Mouse (Mus musculus) limb, embryonic 10.5 days (tissue): ENCODE results near the gene Kcnma1. TPM values are rescaled to one million over a fixed set of nuclear protein-coding genes. Genes with fewer than 3 reads are reported as not detected.

Source experiments
- DNase-seq: peaks from one replicate; pipeline ENCODE4 v3.0.0-alpha.2; 2017; ENCODE audit warnings: low spot score
- H3K27ac ChIP-seq: fragments of 300-500 bp; sonication (generic); 2 replicates; pipeline ENCODE4 v1.5.1; 2016; ENCODE audit warnings: mild to moderate bottlenecking
- H3K27me3 ChIP-seq: fragments of 300-500 bp; sonication (generic); 2 replicates; pipeline ENCODE4 v1.6.1; 2016; ENCODE audit warnings: low read depth, mild to moderate bottlenecking; ENCODE audit not compliant: poor library complexity, severe bottlenecking
- H3K36me3 ChIP-seq: fragments of 300-500 bp; sonication (generic); 2 replicates; pipeline ENCODE4 v1.6.1; 2016; ENCODE audit warnings: mild to moderate bottlenecking, moderate library complexity
- H3K4me1 ChIP-seq: fragments of 300-500 bp; sonication (generic); 2 replicates; pipeline ENCODE4 v1.6.1; 2016
- H3K4me3 ChIP-seq: fragments of 300-500 bp; sonication (generic); 2 replicates; pipeline ENCODE4 v1.5.1; 2016; ENCODE audit warnings: mild to moderate bottlenecking, moderate library complexity
- H3K9me3 ChIP-seq: fragments of 300-500 bp; sonication (generic); replicated peaks from 2 replicates; pipeline ENCODE4 v1.6.1; 2016; ENCODE audit warnings: mild to moderate bottlenecking
- WGBS: fragments of 180-500 bp; shearing (Covaris S2); methylation state at CpG from one replicate; pipeline ENCODE4 v1.1.7; 2016; 5-methylcytosine and 5-hydroxymethylcytosine counted together
- polyA plus RNA-seq: library from polyadenylated mRNA; unstranded; fragments of >200 nt; fragmentation: Nextera tagmentation; extraction: Ambion mirVana; gene quantifications from 2 replicates; pipeline ENCODE4 v1.2.1, GENCODE M21; 2016

The Kcnma1 gene
- polyA plus RNA-seq, 1 experiment from 2014 or later: 0.86 TPM

DNA sequence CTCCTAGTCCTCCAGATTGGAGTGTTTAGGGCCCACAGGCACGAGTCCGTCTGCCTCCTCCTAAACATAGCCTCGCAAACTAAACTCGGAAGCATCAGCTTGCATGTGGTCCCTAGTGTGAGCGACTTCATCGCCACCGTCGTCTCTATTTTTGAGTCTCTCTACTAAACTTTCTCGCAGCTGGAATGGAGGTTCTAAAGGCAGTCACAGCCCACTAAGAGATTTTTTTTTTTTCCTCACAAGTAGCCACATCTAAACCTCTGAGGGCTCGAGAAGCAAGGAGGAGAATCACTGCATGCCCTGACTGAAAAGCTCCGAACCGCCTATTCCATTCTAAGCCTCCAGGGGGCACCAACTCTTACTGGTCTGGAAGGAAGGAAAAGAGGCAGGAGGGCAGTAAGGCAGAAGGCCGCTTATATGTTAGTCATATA, 223.0 kb downstream of the Kcnma1 start:
- H3K27ac ChIP-seq: no peak overlapping the region
- no peak overlapping the region for H3K4me3 ChIP-seq
- H3K9me3 ChIP-seq: no peaks in the 10 kb centered on the region
- H3K4me1 ChIP-seq: peaks cover 8% of the 10 kb centered on the region
- peak; percentile 65 for DNase-seq
- H3K36me3 ChIP-seq: no peaks in the 10 kb centered on the region
- no peaks in the 10 kb centered on the region for H3K27me3 ChIP-seq
- 52% methylated on average over 13 of the region's 13 CpGs for WGBS

DNA sequence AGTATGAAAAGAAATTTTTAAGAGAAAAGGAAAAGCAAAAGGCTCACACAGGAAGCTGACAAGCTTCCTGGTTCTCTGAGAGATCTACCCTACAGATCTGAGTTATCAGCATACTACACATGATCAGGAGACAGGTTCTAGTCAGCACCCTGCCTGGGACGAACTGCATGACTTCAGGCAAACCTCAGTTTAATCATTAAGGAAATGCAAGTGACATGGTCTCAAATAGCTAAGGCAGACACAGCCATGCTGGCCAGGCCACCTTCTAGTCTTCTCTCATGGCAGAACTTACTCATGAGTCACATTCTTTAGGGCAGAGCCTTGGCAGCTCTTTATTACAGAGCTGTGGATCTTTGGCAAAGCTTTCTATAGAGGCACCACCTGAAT, 227.6 kb downstream of the Kcnma1 start:
- Histone ChIP-seq H3K27me3 (no peaks in the 10 kb centered on the region), H3K36me3 (no peaks in the 10 kb centered on the region), H3K4me3 (no peak overlapping the region), H3K9me3 (no peaks in the 10 kb centered on the region), H3K27ac (no peak overlapping the region), H3K4me1 (peaks cover 10% of the 10 kb centered on the region)
- no peak for DNase-seq
- 52% methylated on average over 1 of the region's 1 CpGs for WGBS

DNA sequence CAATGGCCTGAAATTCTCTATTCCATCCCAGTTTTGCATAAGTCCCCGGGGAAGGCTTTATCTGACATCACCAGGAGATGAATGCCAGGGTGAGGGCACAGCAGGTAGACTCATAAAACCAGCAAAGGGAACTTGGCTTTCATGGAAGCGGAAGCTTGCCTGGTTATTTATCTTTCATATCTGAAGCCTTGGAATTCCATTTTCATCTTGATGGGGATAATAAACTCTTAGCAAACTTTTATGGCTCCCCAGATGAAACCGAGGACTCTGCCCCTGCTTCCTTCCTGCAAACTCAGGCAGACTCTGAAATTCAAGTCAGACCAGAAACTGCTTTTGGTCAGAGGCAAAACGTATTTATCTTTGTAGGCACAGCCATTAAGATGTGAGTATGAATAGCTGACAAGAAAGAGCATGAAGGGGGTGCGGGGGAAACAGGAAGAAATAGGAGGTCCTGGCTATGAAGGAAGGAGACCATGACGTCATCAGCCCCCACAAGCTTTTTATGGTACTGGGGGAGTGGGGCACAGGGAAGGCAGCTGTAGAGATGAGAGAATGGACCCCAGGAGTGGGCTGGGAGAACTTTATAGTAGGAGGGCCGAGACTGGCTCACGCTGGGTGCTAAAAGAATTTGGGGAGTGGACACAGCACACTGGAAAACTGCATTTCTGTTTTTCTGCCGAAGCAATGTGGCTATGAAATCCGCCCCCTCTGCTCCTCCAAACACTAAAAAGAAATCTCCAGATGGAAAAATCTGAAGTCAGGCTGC, 228.2 kb downstream of the Kcnma1 start:
- Histone ChIP-seq H3K4me3 (no peak overlapping the region), H3K27ac (no peak overlapping the region), H3K27me3 (no peaks in the 10 kb centered on the region), H3K9me3 (no peaks in the 10 kb centered on the region), H3K4me1 (peaks cover 10% of the 10 kb centered on the region), H3K36me3 (no peaks in the 10 kb centered on the region)
- no peak for DNase-seq
- WGBS: 69% methylated on average over 10 of the region's 10 CpGs

DNA sequence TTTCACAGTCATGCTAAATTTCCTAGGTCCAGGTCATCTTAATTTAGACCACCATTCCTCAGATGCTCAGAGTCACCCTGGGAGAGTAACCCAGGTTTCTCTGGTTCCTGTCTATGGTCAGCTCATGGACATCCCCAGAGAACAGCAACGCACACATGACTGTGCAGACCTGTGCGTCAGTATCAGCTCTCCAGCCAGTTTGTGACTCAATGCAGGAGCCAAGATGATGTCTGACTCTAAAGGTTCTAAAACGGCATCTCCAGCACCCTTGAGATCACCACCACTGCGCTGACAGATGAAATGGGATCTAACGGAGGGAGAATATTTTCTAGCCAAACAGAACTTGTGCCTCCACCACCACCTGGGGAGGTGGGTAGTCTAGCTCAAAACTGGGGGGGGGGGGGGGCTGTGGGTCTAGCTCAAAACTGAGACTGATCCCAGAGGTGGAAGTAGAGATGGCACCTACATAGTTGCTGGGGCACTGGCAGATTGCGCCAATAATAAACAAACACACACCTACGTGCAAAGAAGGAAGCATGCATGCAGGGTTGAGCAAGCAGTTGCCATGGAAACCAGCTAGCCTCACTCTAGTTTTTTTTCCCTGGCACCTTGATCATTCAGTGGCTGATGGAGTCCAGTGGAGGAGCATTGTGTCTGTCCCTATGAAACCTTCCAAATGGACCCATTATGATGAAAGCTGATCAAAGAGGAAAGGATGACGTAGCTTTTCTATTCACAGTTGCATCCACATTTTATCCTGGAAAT, 231.3 kb downstream of the Kcnma1 start:
- Histone ChIP-seq H3K9me3 (no peaks in the 10 kb centered on the region), H3K27me3 (no peaks in the 10 kb centered on the region), H3K4me3 (no peak overlapping the region), H3K36me3 (no peaks in the 10 kb centered on the region), H3K27ac (no peak overlapping the region), H3K4me1 (peaks cover 10% of the 10 kb centered on the region)
- no peak for DNase-seq
- 81% methylated on average over 8 of the region's 8 CpGs for WGBS

DNA sequence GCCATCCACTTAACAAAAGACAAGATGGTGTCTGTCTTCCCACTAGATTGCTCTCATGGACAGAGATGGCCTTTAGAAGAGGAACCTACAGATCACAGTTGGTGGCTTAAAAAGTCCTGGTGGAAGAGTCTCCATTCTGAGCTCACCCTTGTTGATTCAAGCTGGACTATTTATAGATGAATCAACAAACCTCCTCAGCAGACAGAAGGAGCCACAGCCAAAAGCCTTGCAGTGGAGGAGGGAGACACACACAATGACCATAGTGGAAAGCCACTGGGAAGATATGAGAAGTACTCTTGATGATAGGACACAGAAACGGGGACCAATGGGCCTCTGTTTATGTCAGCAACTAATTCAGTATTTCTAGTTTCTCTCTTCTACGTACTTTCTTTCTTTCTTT, 239.7 kb downstream of the Kcnma1 start:
- no peaks in the 10 kb centered on the region for H3K4me1 ChIP-seq
- no peak overlapping the region for H3K4me3 ChIP-seq
- H3K27me3 ChIP-seq: no peaks in the 10 kb centered on the region
- H3K9me3 ChIP-seq: no peaks in the 10 kb centered on the region
- no peak overlapping the region for H3K27ac ChIP-seq
- 88% methylated on average over 2 of the region's 2 CpGs for WGBS
- no peaks in the 10 kb centered on the region for H3K36me3 ChIP-seq
- no peak for DNase-seq

DNA sequence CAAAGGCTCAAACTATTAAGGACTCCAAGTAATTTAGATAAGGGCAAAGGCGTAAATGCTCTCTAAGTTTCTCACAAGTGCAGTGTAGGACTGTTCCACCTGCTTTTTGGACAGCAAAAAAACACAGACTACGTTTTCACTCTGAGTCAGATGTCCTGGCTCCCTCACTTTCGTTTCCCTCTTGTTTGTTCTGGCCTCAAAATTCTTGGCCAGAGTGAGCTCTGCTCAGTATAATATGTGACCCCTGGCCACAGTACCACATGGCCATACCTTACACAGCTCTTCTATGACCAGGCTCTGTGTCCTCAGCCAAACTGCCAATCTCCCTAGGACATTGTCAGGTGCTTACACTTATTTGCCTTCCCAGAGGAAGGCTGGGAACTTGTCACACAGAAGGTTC, 241.6 kb downstream of the Kcnma1 start:
- WGBS: 79% methylated on average over 3 of the region's 3 CpGs
- Histone ChIP-seq H3K36me3 (no peaks in the 10 kb centered on the region), H3K27me3 (no peaks in the 10 kb centered on the region), H3K27ac (no peak overlapping the region), H3K4me1 (no peaks in the 10 kb centered on the region), H3K9me3 (no peaks in the 10 kb centered on the region), H3K4me3 (no peak overlapping the region)
- DNase-seq: no peak

DNA sequence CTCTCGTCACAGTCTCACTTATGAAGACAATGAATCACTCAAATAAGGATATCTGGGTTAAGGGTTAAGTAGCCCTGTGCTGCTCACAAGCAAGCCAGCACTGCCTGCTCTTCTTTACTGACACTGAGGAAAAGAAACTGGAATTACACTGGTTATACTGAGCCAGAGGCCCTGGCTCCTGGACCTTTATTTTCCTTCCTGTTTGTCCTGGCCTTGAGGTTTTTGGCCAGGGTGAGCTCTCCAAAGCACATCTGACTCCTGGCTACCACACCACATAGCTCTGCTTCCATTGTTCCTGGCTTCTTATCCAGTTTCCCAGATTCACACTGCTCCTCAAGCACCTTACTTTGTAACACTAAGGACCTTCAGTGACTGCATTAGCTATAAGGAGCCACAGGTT, 242.5 kb downstream of the Kcnma1 start:
- Histone ChIP-seq H3K36me3 (no peaks in the 10 kb centered on the region), H3K27me3 (no peaks in the 10 kb centered on the region), H3K4me1 (no peaks in the 10 kb centered on the region), H3K27ac (no peak overlapping the region), H3K9me3 (no peaks in the 10 kb centered on the region), H3K4me3 (no peak overlapping the region)
- DNase-seq: no peak
- 67% methylated on average over 1 of the region's 1 CpGs for WGBS

DNA sequence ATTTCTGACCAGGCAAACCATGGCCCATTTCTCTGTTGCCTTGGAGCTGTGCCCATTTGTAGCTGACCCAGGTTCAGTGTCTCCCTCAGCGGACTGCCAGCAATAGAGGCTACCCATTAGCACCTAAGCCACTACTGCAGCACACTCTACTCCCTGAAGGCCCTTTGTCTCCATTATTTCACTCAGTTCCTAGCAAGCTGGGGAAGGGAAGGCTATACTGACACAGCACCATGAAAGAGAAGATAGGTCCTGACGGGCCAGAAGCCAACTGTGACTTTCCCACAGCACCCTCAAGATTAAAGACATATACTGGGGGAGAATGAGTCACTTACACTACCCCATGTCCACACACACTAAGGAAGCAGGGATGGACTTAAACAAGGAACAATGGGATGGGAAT, 251.8 kb downstream of the Kcnma1 start:
- Histone ChIP-seq H3K4me1 (no peaks in the 10 kb centered on the region), H3K27me3 (no peaks in the 10 kb centered on the region), H3K27ac (no peak overlapping the region), H3K9me3 (no peaks in the 10 kb centered on the region), H3K4me3 (no peak overlapping the region), H3K36me3 (no peaks in the 10 kb centered on the region)
- DNase-seq: no peak
- WGBS: 87% methylated on average over 2 of the region's 2 CpGs

DNA sequence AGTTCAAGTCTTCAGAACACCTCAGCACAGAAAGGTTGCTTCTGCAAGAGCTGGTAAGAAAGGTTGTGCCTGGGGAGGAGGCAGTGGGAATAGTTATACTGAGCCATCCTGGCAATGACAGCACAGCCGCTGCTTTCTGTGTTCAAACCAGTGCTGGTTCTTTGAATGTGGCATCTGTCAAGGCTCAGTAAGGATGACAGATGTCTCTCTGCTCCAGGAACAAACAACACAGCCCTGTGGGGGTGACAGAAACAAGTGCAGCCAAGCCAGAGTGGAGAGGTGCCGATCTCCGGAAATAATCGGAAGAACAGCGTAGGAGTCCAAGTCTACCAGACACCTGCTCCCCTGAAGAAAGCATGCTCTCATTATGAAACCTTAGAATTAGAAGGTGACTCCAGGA, 254.7 kb downstream of the Kcnma1 start:
- Histone ChIP-seq H3K27me3 (no peaks in the 10 kb centered on the region), H3K4me1 (no peaks in the 10 kb centered on the region)
- 92% methylated on average over 5 of the region's 5 CpGs for WGBS

DNA sequence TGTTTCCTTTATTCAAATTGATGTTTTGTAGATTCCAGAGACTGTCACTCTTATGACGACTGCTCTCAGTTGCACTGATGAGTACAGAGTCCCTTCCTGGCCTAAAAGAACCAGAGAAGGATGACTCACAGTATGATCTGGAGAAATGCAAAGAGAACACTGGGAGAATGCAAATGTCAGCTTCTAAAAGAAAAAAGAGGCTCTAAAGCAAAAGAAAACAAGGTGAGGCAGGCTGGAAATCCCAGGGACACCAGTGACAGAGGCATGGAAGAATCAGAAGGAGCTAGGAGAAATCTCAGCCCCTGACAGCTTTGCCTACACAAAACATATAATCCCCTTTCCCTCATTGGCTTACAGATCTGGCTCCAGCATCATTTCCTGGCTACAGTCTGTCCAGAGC, 255.9 kb downstream of the Kcnma1 start:
- WGBS: 71% methylated on average over 1 of the region's 1 CpGs
- Histone ChIP-seq H3K36me3 (no peaks in the 10 kb centered on the region), H3K27ac (no peak overlapping the region), H3K9me3 (no peaks in the 10 kb centered on the region), H3K4me1 (no peaks in the 10 kb centered on the region), H3K4me3 (no peak overlapping the region), H3K27me3 (no peaks in the 10 kb centered on the region)
- DNase-seq: no peak

More for the DNA sequence above, 254.7 kb downstream of the Kcnma1 start:
- no peak overlapping the region for H3K27ac ChIP-seq
- H3K4me3 ChIP-seq: no peak overlapping the region
- no peaks in the 10 kb centered on the region for H3K36me3 ChIP-seq
- H3K9me3 ChIP-seq: no peaks in the 10 kb centered on the region
- DNase-seq: no peak

DNA sequence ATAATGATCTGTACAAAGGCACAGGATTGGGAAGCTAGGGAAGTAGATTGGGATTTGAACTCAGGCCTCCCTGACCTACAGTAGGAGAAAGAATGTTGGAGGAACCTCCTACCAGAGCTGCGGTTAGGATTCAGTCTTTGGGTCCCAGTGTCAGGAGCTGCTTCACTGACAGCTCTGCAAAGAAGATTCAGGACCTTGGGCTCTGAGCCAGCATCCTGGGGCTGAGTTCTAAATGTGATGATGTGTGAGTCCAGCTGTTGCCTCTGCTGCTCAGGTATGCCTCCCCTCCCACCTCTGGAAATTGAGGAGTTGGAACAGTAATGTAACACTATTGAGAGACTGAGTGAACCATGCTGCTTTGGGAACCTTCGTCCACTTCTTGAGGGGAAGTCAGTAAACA, 266.3 kb downstream of the Kcnma1 start:
- H3K36me3 ChIP-seq: no peaks in the 10 kb centered on the region
- no peaks in the 10 kb centered on the region for H3K9me3 ChIP-seq
- no peaks in the 10 kb centered on the region for H3K4me1 ChIP-seq
- WGBS: 87% methylated on average over 2 of the region's 2 CpGs
- no peaks in the 10 kb centered on the region for H3K27me3 ChIP-seq
- H3K27ac ChIP-seq: no peak overlapping the region
- no peak for DNase-seq
- H3K4me3 ChIP-seq: no peak overlapping the region

DNA sequence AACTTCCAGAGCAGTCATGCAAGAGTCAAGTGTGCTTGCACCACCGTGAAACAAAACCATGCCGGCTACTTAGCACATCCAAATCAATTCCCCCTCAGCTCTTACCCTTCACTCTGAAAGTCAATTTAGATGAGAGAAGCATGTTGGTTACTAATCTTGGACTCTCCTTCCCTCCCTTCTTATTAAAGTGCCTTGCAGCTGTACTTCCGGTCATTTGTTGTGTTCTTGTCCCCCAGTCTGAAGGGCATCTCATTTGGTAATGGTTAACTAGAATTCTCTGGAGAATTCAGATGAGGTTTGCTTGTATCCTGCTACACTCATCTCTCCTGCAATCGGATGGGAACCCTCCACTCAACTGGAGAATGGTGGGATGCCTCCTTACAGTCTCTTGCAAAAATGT, 267.3 kb downstream of the Kcnma1 start:
- no peaks in the 10 kb centered on the region for H3K4me1 ChIP-seq
- no peaks in the 10 kb centered on the region for H3K36me3 ChIP-seq
- no peaks in the 10 kb centered on the region for H3K27me3 ChIP-seq
- no peaks in the 10 kb centered on the region for H3K9me3 ChIP-seq
- no peak for DNase-seq
- 92% methylated on average over 4 of the region's 4 CpGs for WGBS
- no peak overlapping the region for H3K4me3 ChIP-seq
- H3K27ac ChIP-seq: no peak overlapping the region

DNA sequence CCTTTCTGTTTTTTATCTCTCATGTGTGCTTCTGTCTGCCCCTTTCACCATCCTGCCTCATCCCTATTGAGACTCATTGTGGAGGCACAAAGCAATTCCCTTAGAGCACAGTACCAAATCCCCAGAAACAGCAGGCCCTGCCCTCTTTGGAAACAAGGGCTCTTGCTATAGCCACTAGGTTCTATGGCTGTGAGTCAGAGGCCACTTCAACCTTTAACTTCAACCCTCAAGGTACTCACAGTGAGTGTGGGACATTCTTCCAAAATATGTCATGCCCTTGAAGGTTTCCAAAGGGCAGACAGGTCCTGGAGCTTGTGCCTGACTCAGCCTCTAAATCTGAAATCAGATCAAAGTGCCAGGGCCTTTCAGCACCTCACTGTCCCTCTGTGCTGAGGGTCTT, 272.8 kb downstream of the Kcnma1 start:
- no peak for DNase-seq
- Histone ChIP-seq H3K4me3 (no peak overlapping the region), H3K36me3 (no peaks in the 10 kb centered on the region), H3K27ac (no peak overlapping the region), H3K27me3 (no peaks in the 10 kb centered on the region), H3K9me3 (no peaks in the 10 kb centered on the region), H3K4me1 (no peaks in the 10 kb centered on the region)
